Mouse (Mus musculus) forebrain, embryonic 12.5 days (tissue): ENCODE results near the gene Rab4a. TPM values are rescaled to one million over a fixed set of nuclear protein-coding genes. Genes with fewer than 3 reads are reported as not detected.

Source experiments
- ATAC-seq: fragments of 200-750 bp; cut with Nextera tagmentation; 2 replicates; pipeline ENCODE4 v1.8.0; 2017; ENCODE audit warnings: moderate TSS enrichment; ENCODE audit not compliant: low FRiP score
- H3K27ac ChIP-seq: fragments of 300-500 bp; sonication (generic); 2 replicates; pipeline ENCODE4 v1.5.1; 2016; ENCODE audit warnings: mild to moderate bottlenecking
- H3K27me3 ChIP-seq: fragments of 300-500 bp; sonication (generic); 2 replicates; pipeline ENCODE4 v1.6.1; 2016; ENCODE audit warnings: mild to moderate bottlenecking
- H3K36me3 ChIP-seq: fragments of 300-500 bp; sonication (generic); replicated peaks from 2 replicates; pipeline ENCODE4 v1.6.1; 2016; ENCODE audit warnings: mild to moderate bottlenecking
- H3K4me1 ChIP-seq: fragments of 300-500 bp; sonication (generic); 2 replicates; pipeline ENCODE4 v1.6.1; 2016
- H3K4me2 ChIP-seq: fragments of 300-500 bp; sonication (generic); 2 replicates; pipeline ENCODE4 v1.6.1; 2016; ENCODE audit warnings: mild to moderate bottlenecking, moderate library complexity
- H3K4me3 ChIP-seq: fragments of 300-500 bp; sonication (generic); replicated peaks from 2 replicates; pipeline ENCODE4 v1.5.1; 2016; ENCODE audit warnings: mild to moderate bottlenecking
- H3K9ac ChIP-seq: fragments of 300-500 bp; sonication (generic); 2 replicates; pipeline ENCODE4 v1.6.1; 2016; ENCODE audit warnings: mild to moderate bottlenecking
- H3K9me3 ChIP-seq: fragments of 300-500 bp; sonication (generic); 2 replicates; pipeline ENCODE4 v1.6.1; 2016
- WGBS: fragments of 180-500 bp; shearing (Covaris S2); methylation state at CpG from one replicate; pipeline ENCODE4 v1.1.7; 2016; 5-methylcytosine and 5-hydroxymethylcytosine counted together
- polyA plus RNA-seq: library from polyadenylated mRNA; unstranded; fragments of >200 nt; fragmentation: Nextera tagmentation; extraction: Ambion mirVana; gene quantifications from 2 replicates; pipeline ENCODE4 v1.2.1, GENCODE M21; 2016

The Rab4a gene
- polyA plus RNA-seq, 1 experiment from 2014 or later = 63.9 TPM

- 78% methylated on average over 12 of the region's 12 CpGs for WGBS
- no peak overlapping the region; the same call in 1 of the 2 replicates for H3K27ac ChIP-seq
Observed at GRCm38 (mm10) chr8:123773468-123773867, 32.3 kb upstream of the Rab4a start.

GRCm38 (mm10) chr8:123774491-123774890 is 31.3 kb upstream of the Rab4a start:
- H3K27ac ChIP-seq = no peak overlapping the region
- 100% methylated on average over 1 of the region's 1 CpGs for WGBS
- ATAC-seq = no peak
- no peak overlapping the region for H3K9ac ChIP-seq
- no peaks in the 10 kb centered on the region for H3K9me3 ChIP-seq
- H3K4me3 ChIP-seq = no peak overlapping the region
- H3K36me3 ChIP-seq = no peaks in the 10 kb centered on the region
- H3K27me3 ChIP-seq = 0 out of 2 replicates have a peak, but pooled peaks cover 2% of the 10 kb centered on the region
- peaks cover 17% of the 10 kb centered on the region for H3K4me1 ChIP-seq
- no peak overlapping the region for H3K4me2 ChIP-seq

More at GRCm38 (mm10) chr8:123773468-123773867, 32.3 kb upstream of the Rab4a start:
- Histone ChIP-seq H3K4me2 (no peak overlapping the region), H3K36me3 (no peaks in the 10 kb centered on the region), H3K4me1 (peaks cover 17% of the 10 kb centered on the region), H3K9ac (no peak overlapping the region), H3K27me3 (0 out of 2 replicates have a peak, but pooled peaks cover 2% of the 10 kb centered on the region), H3K9me3 (no peaks in the 10 kb centered on the region), H3K4me3 (no peak overlapping the region)
- ATAC-seq = no peak

DNA sequence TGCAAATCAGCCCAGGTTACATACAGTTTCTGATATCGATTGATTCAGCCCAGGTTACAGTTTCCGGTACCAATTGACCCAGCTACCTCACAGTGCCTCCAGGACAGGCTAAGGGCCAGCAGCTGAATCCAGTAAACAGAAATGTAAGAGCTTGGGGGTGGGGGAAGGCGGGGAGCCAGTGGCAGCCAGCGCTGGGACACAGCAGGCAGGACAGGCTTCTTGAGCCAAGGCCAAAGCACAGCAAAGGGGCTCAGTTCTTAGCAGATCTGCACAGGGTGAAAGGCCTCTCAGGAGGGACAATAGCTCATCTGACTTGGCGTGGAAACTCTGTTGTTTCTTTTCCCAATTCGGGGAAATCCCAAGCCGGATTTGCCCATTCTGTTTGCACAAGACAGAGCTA is 28.5 kb upstream of the Rab4a start:
- no peak overlapping the region for H3K4me2 ChIP-seq
- H3K36me3 ChIP-seq = no peaks in the 10 kb centered on the region
- H3K27ac ChIP-seq = 0 out of 2 replicates have a peak overlapping the region, but pooled peaks have one; percentile 13
- H3K27me3 ChIP-seq = no peaks in the 10 kb centered on the region
- no peak overlapping the region for H3K4me3 ChIP-seq
- peaks cover 19% of the 10 kb centered on the region for H3K4me1 ChIP-seq
- H3K9me3 ChIP-seq = no peaks in the 10 kb centered on the region
- H3K9ac ChIP-seq = peak overlapping the region; percentile 38
- WGBS = 34% methylated on average over 7 of the region's 7 CpGs
- ATAC-seq = no peak

- Histone ChIP-seq H3K9me3 (no peaks in the 10 kb centered on the region), H3K27me3 (0 out of 2 replicates have a peak, but pooled peaks cover 3% of the 10 kb centered on the region), H3K4me3 (no peak overlapping the region), H3K36me3 (no peaks in the 10 kb centered on the region), H3K4me2 (no peak overlapping the region), H3K9ac (no peak overlapping the region), H3K27ac (no peak overlapping the region), H3K4me1 (peaks cover 16% of the 10 kb centered on the region)
- no peak for ATAC-seq
- WGBS = 62% methylated on average over 3 of the region's 3 CpGs
Observed at GRCm38 (mm10) chr8:123780471-123780870, 25.3 kb upstream of the Rab4a start.

- Histone ChIP-seq H3K4me1 (peaks cover 16% of the 10 kb centered on the region), H3K4me2 (no peak overlapping the region), H3K4me3 (no peak overlapping the region), H3K9me3 (no peaks in the 10 kb centered on the region), H3K27ac (no peak overlapping the region), H3K9ac (no peak overlapping the region), H3K36me3 (no peaks in the 10 kb centered on the region), H3K27me3 (peaks cover 8% of the 10 kb centered on the region; the same call in 1 of the 2 replicates)
- no peak for ATAC-seq
- WGBS = 68% methylated on average over 8 of the region's 8 CpGs
Observed at GRCm38 (mm10) chr8:123781256-123781655, 24.5 kb upstream of the Rab4a start.

GRCm38 (mm10) chr8:123783525-123784249 is 22.1 kb upstream of the Rab4a start:
- Histone ChIP-seq H3K36me3 (no peaks in the 10 kb centered on the region), H3K27ac (no peak overlapping the region), H3K27me3 (peaks cover 13% of the 10 kb centered on the region), H3K9me3 (no peaks in the 10 kb centered on the region), H3K4me1 (0 out of 2 replicates have a peak, but pooled peaks cover 6% of the 10 kb centered on the region), H3K4me2 (no peak overlapping the region), H3K4me3 (no peak overlapping the region), H3K9ac (no peak overlapping the region)
- peak; percentile 83 for ATAC-seq
- WGBS = 12% methylated on average over 6 of the region's 6 CpGs

DNA sequence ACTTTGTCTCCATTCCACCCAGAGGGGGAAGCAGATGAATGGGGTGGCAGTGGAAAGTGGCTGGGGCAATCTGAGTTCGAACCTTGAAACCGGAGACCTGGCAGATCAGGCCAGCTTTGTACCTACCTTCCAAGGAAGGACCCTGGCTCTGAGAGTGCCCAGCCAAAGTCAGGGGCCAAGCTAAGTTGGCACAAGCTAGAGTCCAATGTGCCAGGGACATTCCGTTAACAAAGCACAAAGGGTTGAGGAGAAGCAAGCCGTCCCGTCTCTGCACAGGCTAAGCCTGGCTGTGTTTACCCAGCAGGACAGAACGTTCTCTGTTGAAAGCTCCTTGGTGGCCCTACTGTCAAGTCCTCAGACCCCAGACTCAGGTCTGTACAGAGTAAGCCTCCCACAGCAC is 19.6 kb upstream of the Rab4a start:
- no peaks in the 10 kb centered on the region for H3K9me3 ChIP-seq
- peaks cover 7% of the 10 kb centered on the region; the same call in 1 of the 2 replicates for H3K4me1 ChIP-seq
- H3K27ac ChIP-seq = no peak overlapping the region
- no peaks in the 10 kb centered on the region for H3K36me3 ChIP-seq
- WGBS = 81% methylated on average over 6 of the region's 6 CpGs
- no peak for ATAC-seq
- H3K9ac ChIP-seq = no peak overlapping the region
- no peak overlapping the region for H3K4me2 ChIP-seq
- peaks cover 16% of the 10 kb centered on the region for H3K27me3 ChIP-seq
- H3K4me3 ChIP-seq = no peak overlapping the region

GRCm38 (mm10) chr8:123786644-123787043 is 19.1 kb upstream of the Rab4a start:
- Histone ChIP-seq H3K9ac (no peak overlapping the region), H3K27ac (no peak overlapping the region), H3K9me3 (no peaks in the 10 kb centered on the region), H3K4me1 (peaks cover 10% of the 10 kb centered on the region), H3K4me3 (no peak overlapping the region), H3K27me3 (peaks cover 16% of the 10 kb centered on the region), H3K4me2 (no peak overlapping the region), H3K36me3 (no peaks in the 10 kb centered on the region)
- 80% methylated on average over 6 of the region's 6 CpGs for WGBS
- no peak for ATAC-seq

DNA sequence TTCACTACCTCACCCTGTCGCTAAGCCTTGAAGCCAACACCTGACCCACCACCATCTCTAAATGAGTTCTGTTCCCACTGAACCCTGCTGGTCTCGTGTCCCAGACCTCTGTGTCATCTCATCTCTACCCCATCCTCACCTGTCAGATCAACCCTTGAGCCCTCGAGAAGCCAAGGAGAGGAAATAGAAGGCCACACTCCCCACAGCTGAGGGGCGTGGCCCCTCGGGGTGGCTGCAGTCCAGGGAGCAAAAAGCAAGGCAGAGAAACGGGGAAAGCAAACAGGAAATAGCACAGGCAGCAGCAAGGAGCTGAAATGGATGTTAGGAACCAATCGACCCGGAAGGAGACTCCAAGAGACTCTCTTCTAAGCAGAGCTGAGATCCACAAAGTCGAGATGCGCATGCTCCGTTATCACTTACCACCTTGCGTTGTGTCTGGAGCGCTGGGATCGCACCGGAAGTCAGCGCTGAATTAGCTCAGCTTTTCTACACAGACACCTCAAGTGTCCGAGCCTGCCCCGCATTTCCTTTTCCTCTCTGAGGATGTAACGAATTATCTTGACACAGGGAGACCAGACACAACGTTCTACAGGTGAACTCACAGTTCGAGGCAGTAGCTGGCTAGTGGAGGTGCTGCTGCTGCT is 18.4 kb upstream of the Rab4a start:
- H3K4me1 ChIP-seq = peaks cover 17% of the 10 kb centered on the region
- H3K4me3 ChIP-seq = no peak overlapping the region
- H3K36me3 ChIP-seq = no peaks in the 10 kb centered on the region
- H3K9me3 ChIP-seq = no peaks in the 10 kb centered on the region
- H3K27me3 ChIP-seq = peaks cover 16% of the 10 kb centered on the region
- WGBS = 72% methylated on average over 21 of the region's 21 CpGs
- H3K4me2 ChIP-seq = no peak overlapping the region
- no peak overlapping the region for H3K9ac ChIP-seq
- H3K27ac ChIP-seq = no peak overlapping the region
- ATAC-seq = no peak

DNA sequence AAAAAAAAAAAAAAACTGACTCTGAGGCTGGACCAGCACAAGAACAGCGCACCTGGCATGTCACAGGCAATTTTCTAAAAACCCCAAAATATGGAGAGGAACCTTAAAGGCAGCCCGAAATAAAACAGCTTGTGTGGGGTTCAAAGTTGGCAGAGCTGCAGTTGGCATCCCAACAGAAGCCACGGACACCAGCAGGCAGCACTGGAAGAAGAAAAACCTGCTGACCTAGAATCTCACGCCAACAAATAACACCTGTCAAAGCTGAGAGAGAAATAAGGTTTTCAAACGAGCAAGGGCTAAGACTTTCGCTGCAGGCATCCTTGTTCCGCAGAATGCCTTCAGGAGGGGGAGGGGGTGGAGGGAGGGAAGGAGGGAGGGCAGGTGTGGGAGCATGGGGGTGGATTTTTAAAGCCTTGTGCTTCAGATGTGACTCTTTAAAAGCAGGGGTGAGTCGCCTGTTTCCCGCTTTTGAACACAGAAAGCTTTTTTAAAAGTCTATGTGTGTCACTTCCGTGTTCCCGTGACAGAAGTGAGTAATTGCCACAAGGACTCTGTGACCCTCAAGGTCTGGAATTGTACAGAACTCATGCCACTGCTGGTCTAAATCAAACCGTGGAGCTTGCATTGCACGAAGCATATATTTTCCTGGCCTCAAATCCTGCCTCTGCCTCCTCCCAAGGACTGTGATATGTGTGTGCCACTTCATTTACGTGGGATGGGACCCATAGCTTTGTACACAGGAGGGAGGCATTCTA is 17.2 kb upstream of the Rab4a start:
- H3K27me3 ChIP-seq = peaks cover 16% of the 10 kb centered on the region
- H3K4me3 ChIP-seq = no peak overlapping the region
- no peaks in the 10 kb centered on the region for H3K9me3 ChIP-seq
- ATAC-seq = no peak
- H3K9ac ChIP-seq = no peak overlapping the region
- H3K36me3 ChIP-seq = no peaks in the 10 kb centered on the region
- no peak overlapping the region for H3K4me2 ChIP-seq
- H3K4me1 ChIP-seq = peaks cover 17% of the 10 kb centered on the region
- H3K27ac ChIP-seq = no peak overlapping the region
- WGBS = 59% methylated on average over 14 of the region's 14 CpGs

- no peak overlapping the region for H3K27ac ChIP-seq
- no peak overlapping the region for H3K4me2 ChIP-seq
- 82% methylated on average over 9 of the region's 9 CpGs for WGBS
- H3K4me3 ChIP-seq = no peak overlapping the region
- no peak for ATAC-seq
- peaks cover 16% of the 10 kb centered on the region for H3K4me1 ChIP-seq
- no peaks in the 10 kb centered on the region for H3K9me3 ChIP-seq
- H3K9ac ChIP-seq = no peak overlapping the region
- no peaks in the 10 kb centered on the region for H3K36me3 ChIP-seq
- H3K27me3 ChIP-seq = peaks cover 16% of the 10 kb centered on the region
Observed at GRCm38 (mm10) chr8:123789461-123789860, 16.3 kb upstream of the Rab4a start.

GRCm38 (mm10) chr8:123789970-123790369 is 15.8 kb upstream of the Rab4a start:
- Histone ChIP-seq H3K4me1 (peaks cover 16% of the 10 kb centered on the region), H3K9me3 (no peaks in the 10 kb centered on the region), H3K4me3 (no peak overlapping the region), H3K27ac (peak overlapping the region; percentile 92; the same call in 1 of the 2 replicates), H3K9ac (no peak overlapping the region), H3K27me3 (peaks cover 16% of the 10 kb centered on the region), H3K4me2 (no peak overlapping the region), H3K36me3 (no peaks in the 10 kb centered on the region)
- ATAC-seq = no peak
- WGBS = under 1% methylated on average over 4 of the region's 4 CpGs
